26 mouse cellular contexts compared by ENCODE assay signal in the genomic region with DNA sequence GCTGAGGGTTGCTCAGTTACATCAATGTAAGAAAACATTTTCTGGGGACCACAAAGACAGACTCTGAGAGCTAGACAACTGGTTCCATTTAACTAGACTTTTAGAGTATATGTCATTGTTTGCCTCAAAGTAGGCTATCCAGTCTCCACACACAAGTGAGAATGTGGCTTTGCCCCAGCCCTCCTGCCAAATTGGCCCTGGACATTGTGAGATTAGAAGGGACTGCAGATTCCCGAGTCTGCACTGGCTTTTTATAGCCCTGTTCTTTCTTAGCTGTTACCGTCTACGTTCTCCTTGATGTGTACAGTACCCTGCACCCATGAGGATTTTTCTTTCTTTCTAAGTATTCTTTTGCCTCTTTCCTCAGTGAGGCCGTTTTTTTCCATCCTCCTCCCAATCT. TPM values are rescaled to one million over a fixed set of nuclear protein-coding genes. Genes with fewer than 3 reads are reported as not detected.
DNase-seq lines count a peak whose midpoint lies in the region; ATAC-seq and TF ChIP-seq lines count a peak whose summit lies in the region.
"Had no signal": no experiment of that assay in that cellular context is flagged by ENCODE, and none has a peak within 500 bp of the region (broad histone marks: within the 10 kb centered on the region; RNA-seq: fewer than 3 reads in every experiment).

No protein-coding gene starts in this region.

- TF ChIP-seq CTCF in gastrocnemius, adult 2 months (IDR thresholded peaks at IDR 0.05) = no peak

- H3K4me2 ChIP-seq in heart, embryonic 15.5 days = peak overlapping the region; percentile 18; the same call in 1 of the 2 replicates
- H3K4me2 ChIP-seq in forebrain, embryonic 15.5 days (replicated peaks) = no peak overlapping the region
- H3K4me2 ChIP-seq in liver, embryonic 11.5 days = no peak overlapping the region
- H3K4me2 ChIP-seq: embryonic facial prominence, embryonic 12.5 days; hindbrain, embryonic 13.5 days; kidney, embryonic 15.5 days had no signal

- no peak overlapping the region for H3K4me3 ChIP-seq in embryonic facial prominence, embryonic 10.5 days
- H3K4me3 ChIP-seq in heart, embryonic 15.5 days = no peak overlapping the region
- H3K4me3 ChIP-seq in forebrain, embryonic 15.5 days = no peak overlapping the region
- H3K4me3 ChIP-seq in liver, embryonic 11.5 days (ENCODE audit: low read depth, low read length) = no peak overlapping the region
- H3K4me3 ChIP-seq in gastrocnemius, adult 2 months = no peak overlapping the region
- H3K4me3 ChIP-seq: embryonic facial prominence, embryonic 12.5 days; hindbrain, embryonic 13.5 days; kidney, embryonic 15.5 days had no signal

- intact Hi-C loops in heart, postnatal 14 days (cut with DNase I) = no loop called here
- intact Hi-C loops in gastrocnemius, adult 2 months (cut with DNase I) = no loop called here

- H3K9ac ChIP-seq in heart, embryonic 15.5 days = no peak overlapping the region
- no peak overlapping the region for H3K9ac ChIP-seq in forebrain, embryonic 15.5 days (replicated peaks)
- no peak overlapping the region for H3K9ac ChIP-seq in liver, embryonic 11.5 days (ENCODE audit: low read depth, low read length)
- H3K9ac ChIP-seq: embryonic facial prominence, embryonic 12.5 days; hindbrain, embryonic 13.5 days; kidney, embryonic 15.5 days had no signal

- H3K4me1 ChIP-seq in embryonic facial prominence, embryonic 10.5 days = peaks cover 68% of the 10 kb centered on the region
- peaks cover 48% of the 10 kb centered on the region for H3K4me1 ChIP-seq in heart, embryonic 15.5 days (replicated peaks)
- peaks cover 8% of the 10 kb centered on the region for H3K4me1 ChIP-seq in forebrain, embryonic 15.5 days
- no peaks in the 10 kb centered on the region for H3K4me1 ChIP-seq in liver, embryonic 11.5 days (replicated peaks; ENCODE audit: control insufficient read depth, insufficient read depth, low read length)

- WGBS in embryonic facial prominence, embryonic 10.5 days = 53% methylated on average over 4 of the region's 4 CpGs
- 30% methylated on average over 4 of the region's 4 CpGs for WGBS in heart, embryonic 15.5 days
- WGBS in forebrain, embryonic 15.5 days = 31% methylated on average over 4 of the region's 4 CpGs
- 56% methylated on average over 4 of the region's 4 CpGs for WGBS in liver, embryonic 11.5 days

- no peaks in the 10 kb centered on the region for H3K36me3 ChIP-seq in embryonic facial prominence, embryonic 10.5 days (replicated peaks)
- H3K36me3 ChIP-seq in heart, embryonic 15.5 days = no peaks in the 10 kb centered on the region
- H3K36me3 ChIP-seq in forebrain, embryonic 15.5 days = no peaks in the 10 kb centered on the region
- H3K36me3 ChIP-seq in liver, embryonic 11.5 days (ENCODE audit: control insufficient read depth, insufficient read depth, low read length) = no peaks in the 10 kb centered on the region
- H3K36me3 ChIP-seq: embryonic facial prominence, embryonic 12.5 days; G1E; hindbrain, embryonic 13.5 days; kidney, embryonic 15.5 days had no signal

- H3K27me3 ChIP-seq in embryonic facial prominence, embryonic 10.5 days (replicated peaks; ENCODE audit: low read depth, poor library complexity, severe bottlenecking) = peaks cover 28% of the 10 kb centered on the region
- no peaks in the 10 kb centered on the region for H3K27me3 ChIP-seq in heart, embryonic 15.5 days
- H3K27me3 ChIP-seq in forebrain, embryonic 15.5 days = peaks cover 8% of the 10 kb centered on the region; the same call in 1 of the 2 replicates
- peaks cover 5% of the 10 kb centered on the region for H3K27me3 ChIP-seq in liver, embryonic 11.5 days (replicated peaks; ENCODE audit: control insufficient read depth, insufficient read depth, low read length)
- H3K27me3 ChIP-seq: embryonic facial prominence, embryonic 12.5 days had no signal

- 0 out of 2 replicates have a peak overlapping the region, but pooled peaks have one; percentile 6 for H3K27ac ChIP-seq in embryonic facial prominence, embryonic 10.5 days (replicated peaks)
- H3K27ac ChIP-seq in heart, embryonic 15.5 days = peak overlapping the region; percentile 79
- no peak overlapping the region for H3K27ac ChIP-seq in forebrain, embryonic 15.5 days (replicated peaks)
- H3K27ac ChIP-seq in liver, embryonic 11.5 days (ENCODE audit: low read depth, low read length) = no peak overlapping the region
- H3K27ac ChIP-seq in gastrocnemius, adult 2 months = no peak overlapping the region
- H3K27ac ChIP-seq: embryonic facial prominence, embryonic 12.5 days; hindbrain, embryonic 13.5 days; kidney, embryonic 15.5 days had no signal

- DNase-seq in heart, adult 18-20 months = peak; percentile 36 to 42
- no peak for DNase-seq in heart, adult 11 months
- no peak for DNase-seq in embryonic facial prominence, embryonic 10.5 days (ENCODE audit: low spot score)
- DNase-seq in heart, postnatal 14 days = peak; percentile 15 to 64
- no peak for DNase-seq in liver, embryonic 11.5 days (ENCODE audit: low spot score)
- no peak for DNase-seq in gastrocnemius, adult 2 months
- DNase-seq: adrenal gland, postnatal 10 days; B cell, adult 2 months; cerebellum, adult 11 months; cerebellum, adult 8-10 months; cerebellum, postnatal 14 days; embryo, embryonic 11 days; gastrocnemius, postnatal 25 days; kidney, adult 2 months had no signal

- H3K9me3 ChIP-seq in embryonic facial prominence, embryonic 10.5 days = no peaks in the 10 kb centered on the region
- H3K9me3 ChIP-seq in heart, embryonic 15.5 days (replicated peaks) = no peaks in the 10 kb centered on the region
- H3K9me3 ChIP-seq in forebrain, embryonic 15.5 days = no peaks in the 10 kb centered on the region
- no peaks in the 10 kb centered on the region for H3K9me3 ChIP-seq in liver, embryonic 11.5 days (ENCODE audit: control insufficient read depth, low read length)
- H3K9me3 ChIP-seq: embryonic facial prominence, embryonic 12.5 days; hindbrain, embryonic 13.5 days; kidney, embryonic 15.5 days had no signal

- 0 out of 2 replicates have a peak, but pooled peaks have one; percentile 47 for ATAC-seq in heart, embryonic 15.5 days (replicated peaks; ENCODE audit: insufficient number of reproducible peaks, insufficient read depth, low FRiP score, low read depth)
- ATAC-seq in forebrain, embryonic 15.5 days (replicated peaks) = no peak
- ATAC-seq in liver, embryonic 11.5 days (replicated peaks; ENCODE audit: low FRiP score) = no peak
- ATAC-seq: CD4-positive, CD25-positive, alpha-beta regulatory T cell, adult 4 months; forebrain, embryonic 16.5 days; intestine, embryonic 16.5 days had no signal

RNA-seq across cellular contexts. Expression of a gene that starts 46.1 kb away (rescaled TPM):
- total RNA-seq in heart, adult 18-20 months (2021) = not detected
- 0.59 and 0.73 TPM in 2 replicates for polyA plus RNA-seq in embryonic facial prominence, embryonic 10.5 days (2016; fragmentation: Nextera tagmentation; extraction: Ambion mirVana)
- 0.18 TPM in 2 replicates for polyA plus RNA-seq in heart, embryonic 15.5 days (2015; fragmentation: Nextera tagmentation; extraction: Ambion mirVana)
- total RNA-seq in heart, postnatal 14 days (2021) = not detected
- polyA plus RNA-seq in forebrain, embryonic 15.5 days (2015; fragmentation: Nextera tagmentation; extraction: Ambion mirVana) = 0.43 and 0.47 TPM in 2 replicates
- polyA plus RNA-seq in liver, embryonic 11.5 days (2014; fragmentation: Nextera tagmentation; extraction: Ambion mirVana) = 0.12 and 0.25 TPM in 2 replicates
- total RNA-seq in gastrocnemius, adult 2 months (2021) = not detected
- total RNA-seq: adrenal gland, postnatal 10 days; common myeloid progenitor, adult 5-6 weeks; G1E; gastrocnemius, adult 18-20 months; gastrocnemius, postnatal 25 days; hematopoietic stem cell, adult 5-6 weeks had no signal
- polyA plus RNA-seq: CD4-positive, CD25-positive, alpha-beta regulatory T cell, adult 4 months; G1E; intestine, embryonic 16.5 days had no signal

Comparison
In these comparisons a context has a peak if more than half of its experiments do, and no peak if none do; other contexts are left out.
1. DNase-seq: peak in heart, adult 18-20 months (2 of 2) and heart, postnatal 14 days (2 of 2); none in heart, adult 11 months (single experiment), embryonic facial prominence, embryonic 10.5 days (single experiment), liver, embryonic 11.5 days (single experiment) and gastrocnemius, adult 2 months (single experiment).
2. H3K27ac ChIP-seq: peak in embryonic facial prominence, embryonic 10.5 days (single experiment) and heart, embryonic 15.5 days (single experiment); none in forebrain, embryonic 15.5 days (single experiment), liver, embryonic 11.5 days (single experiment) and gastrocnemius, adult 2 months (single experiment).